Mouse (Mus musculus) hindbrain, postnatal 0 days (tissue): ENCODE measurements around the gene Bcl9. TPM values are rescaled to one million over a fixed set of nuclear protein-coding genes. Genes with fewer than 3 reads are reported as not detected.

ENCODE experiments used
- ATAC-seq: fragments of 200-750 bp; cut with Nextera tagmentation; 2 replicates; pipeline ENCODE4 v1.8.0; 2017; ENCODE audit warnings: mild to moderate bottlenecking, moderate TSS enrichment, moderate library complexity
- DNase-seq: peaks from one replicate; pipeline ENCODE4 v3.0.0-alpha.2; 2015; ENCODE audit warnings: low spot score
- H3K27ac ChIP-seq: fragments of 300-500 bp; sonication (generic); 2 replicates; pipeline ENCODE4 v1.5.1; 2014; ENCODE audit warnings: mild to moderate bottlenecking
- H3K27me3 ChIP-seq: fragments of 300-500 bp; sonication (generic); 2 replicates; pipeline ENCODE4 v1.6.1; 2014; ENCODE audit warnings: low read length, mixed read lengths; ENCODE audit not compliant: insufficient read depth
- H3K36me3 ChIP-seq: fragments of 300-500 bp; sonication (generic); 2 replicates; pipeline ENCODE4 v1.6.1; 2014; ENCODE audit warnings: low read length, mixed read lengths; ENCODE audit not compliant: insufficient read depth
- H3K4me1 ChIP-seq: fragments of 300-500 bp; sonication (generic); 2 replicates; pipeline ENCODE4 v1.6.1; 2014; ENCODE audit warnings: antibody characterized with exemption, low read length, mixed read lengths; ENCODE audit not compliant: insufficient read depth
- H3K4me2 ChIP-seq: fragments of 300-500 bp; sonication (generic); 2 replicates; pipeline ENCODE4 v1.6.1; 2014; ENCODE audit warnings: low read depth, mild to moderate bottlenecking, low read length, moderate library complexity, mixed read lengths
- H3K4me3 ChIP-seq: fragments of 300-500 bp; sonication (generic); 2 replicates; pipeline ENCODE4 v1.5.1; 2014; ENCODE audit warnings: low read length
- H3K9ac ChIP-seq: fragments of 300-500 bp; sonication (generic); replicated peaks from 2 replicates; pipeline ENCODE4 v1.6.1; 2014; ENCODE audit warnings: mild to moderate bottlenecking, low read length, moderate library complexity, mixed read lengths
- H3K9me3 ChIP-seq: fragments of 300-500 bp; sonication (generic); 2 replicates; pipeline ENCODE4 v1.6.1; 2016; ENCODE audit warnings: low read length, mixed read lengths
- CTCF ChIP-seq: IDR thresholded peaks from 2 replicates; pipeline ENCODE4 v1.5.1; 2016; ENCODE audit warnings: antibody characterized with exemption, control low read depth, low read depth
- WGBS: fragments of 180-500 bp; shearing (Covaris S2); extraction: QIAGEN DNeasy Blood & Tissue Kit; methylation state at CpG from one replicate; pipeline ENCODE4 v1.1.7; 2014; 5-methylcytosine and 5-hydroxymethylcytosine counted together
- polyA plus RNA-seq: library from polyadenylated mRNA; unstranded; fragments of >200 nt; fragmentation: Nextera tagmentation; extraction: Ambion mirVana; gene quantifications from 2 replicates; pipeline ENCODE4 v1.2.1, GENCODE M21; 2015
- total RNA-seq: library from RNA; depleted of rRNA; stranded (reverse); fragments of >200 nt; gene quantifications from 2 replicates; pipeline ENCODE4 v1.2.3, GENCODE M21; 2014

Bcl9 gene
- total and polyA plus RNA-seq, 2 experiments from 2014 or later = 30.3 to 53.8 TPM

DNA sequence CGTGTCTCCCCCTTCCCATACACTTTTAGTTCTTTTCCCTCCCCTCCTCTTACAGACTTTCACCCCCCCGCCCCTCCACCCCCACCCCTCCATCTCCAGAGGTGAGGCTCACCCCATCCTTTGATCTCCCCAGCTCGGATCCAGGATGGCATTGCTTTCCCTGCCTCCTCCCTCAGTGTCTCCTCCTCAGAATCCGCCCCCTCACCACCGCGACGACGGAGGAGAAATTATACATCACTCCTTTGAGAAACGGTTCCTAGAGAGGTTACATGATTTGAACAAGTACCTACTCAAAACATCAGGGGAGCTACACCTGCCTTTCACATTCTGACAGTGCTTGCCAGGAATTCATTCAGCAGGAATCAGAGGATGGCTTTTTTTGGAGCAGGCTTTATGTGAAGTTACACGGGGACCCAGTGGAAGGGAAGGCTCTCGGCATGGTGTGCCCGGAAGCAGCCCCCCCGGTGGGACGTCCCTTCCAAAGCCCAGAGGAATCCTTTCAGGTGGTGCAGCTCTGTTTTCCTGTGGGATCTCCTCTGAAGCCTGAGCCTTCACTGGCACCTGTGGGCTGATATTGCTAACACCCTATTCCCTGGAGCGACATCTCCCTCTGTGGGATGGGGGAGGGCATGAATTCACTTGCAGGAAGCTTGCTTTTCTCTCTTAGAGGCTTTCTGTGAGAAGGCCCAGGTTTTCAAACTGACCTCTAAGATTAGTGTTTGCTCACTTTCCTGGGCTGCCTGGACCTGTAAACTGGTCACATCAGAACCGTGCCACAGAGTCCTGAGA lies 12.2 kb upstream of the Bcl9 start:
- H3K4me2 ChIP-seq = peak overlapping the region; percentile 47
- H3K36me3 ChIP-seq = no peaks in the 10 kb centered on the region
- no peaks in the 10 kb centered on the region for H3K27me3 ChIP-seq
- peak overlapping the region; percentile 16 for H3K4me3 ChIP-seq
- no peaks in the 10 kb centered on the region for H3K9me3 ChIP-seq
- ATAC-seq (no peak), DNase-seq (no peak)
- H3K4me1 ChIP-seq = peaks cover 15% of the 10 kb centered on the region
- H3K27ac ChIP-seq = no peak overlapping the region
- no peak for TF ChIP-seq CTCF
- no peak overlapping the region for H3K9ac ChIP-seq
- 10% methylated on average over 15 of the region's 16 CpGs for WGBS

DNA sequence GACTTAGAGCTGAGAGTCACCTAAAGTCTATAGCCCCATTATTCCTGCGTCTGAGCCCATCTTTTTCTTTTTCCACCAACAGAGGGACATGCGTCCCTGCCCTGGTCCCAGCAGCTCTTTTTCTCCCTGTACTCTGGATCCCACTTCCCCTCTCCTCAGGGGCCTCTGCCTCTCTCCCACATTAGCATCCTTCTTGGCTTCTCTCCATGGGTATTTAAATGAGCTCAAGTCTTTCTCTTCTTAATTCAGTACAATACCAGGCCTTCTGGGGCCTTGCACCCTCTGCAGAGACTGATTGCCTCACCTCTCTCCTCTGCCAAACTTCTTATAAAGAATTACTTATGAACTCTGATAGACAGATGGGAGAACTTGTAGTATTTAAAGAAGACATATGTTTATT lies 10.7 kb upstream of the Bcl9 start:
- DNase-seq = peak; percentile 67
- TF ChIP-seq CTCF = no peak; the same call in 1 of the 2 replicates
- H3K27ac ChIP-seq = no peak overlapping the region
- WGBS = 28% methylated on average over 2 of the region's 2 CpGs
- no peaks in the 10 kb centered on the region for H3K36me3 ChIP-seq
- ATAC-seq = peak; percentile 43
- no peaks in the 10 kb centered on the region for H3K27me3 ChIP-seq
- no peak overlapping the region for H3K9ac ChIP-seq
- no peak overlapping the region for H3K4me2 ChIP-seq
- H3K4me1 ChIP-seq = peaks cover 15% of the 10 kb centered on the region
- no peak overlapping the region for H3K4me3 ChIP-seq
- H3K9me3 ChIP-seq = no peaks in the 10 kb centered on the region

DNA sequence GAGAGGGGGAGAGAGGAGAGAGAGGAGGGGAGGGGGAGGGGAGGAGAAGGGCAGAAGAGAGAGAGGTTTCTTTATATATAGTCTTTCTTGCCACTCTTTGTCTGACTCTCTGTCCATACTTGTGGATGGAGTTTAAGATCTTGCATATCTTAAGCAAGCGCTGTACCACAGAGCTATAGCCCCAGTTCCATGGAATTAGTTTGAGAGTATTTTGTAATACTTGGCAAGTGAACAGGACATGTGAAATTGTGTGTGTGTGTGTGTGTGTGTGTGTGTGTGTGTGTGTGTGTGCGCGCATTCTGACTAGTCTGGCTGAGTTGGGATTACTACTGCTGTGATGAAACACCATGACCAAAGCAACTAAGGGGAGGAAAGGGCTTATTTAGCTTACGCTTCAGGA lies 8.2 kb upstream of the Bcl9 start:
- no peak overlapping the region for H3K4me2 ChIP-seq
- DNase-seq (no peak), ATAC-seq (no peak)
- H3K27ac ChIP-seq = no peak overlapping the region
- peaks cover 10% of the 10 kb centered on the region; the same call in 1 of the 2 replicates for H3K4me1 ChIP-seq
- H3K36me3 ChIP-seq = no peaks in the 10 kb centered on the region
- no peaks in the 10 kb centered on the region for H3K9me3 ChIP-seq
- no peak overlapping the region for H3K4me3 ChIP-seq
- TF ChIP-seq CTCF = no peak
- WGBS = 68% methylated on average over 4 of the region's 4 CpGs
- H3K9ac ChIP-seq = no peak overlapping the region
- no peaks in the 10 kb centered on the region for H3K27me3 ChIP-seq

DNA sequence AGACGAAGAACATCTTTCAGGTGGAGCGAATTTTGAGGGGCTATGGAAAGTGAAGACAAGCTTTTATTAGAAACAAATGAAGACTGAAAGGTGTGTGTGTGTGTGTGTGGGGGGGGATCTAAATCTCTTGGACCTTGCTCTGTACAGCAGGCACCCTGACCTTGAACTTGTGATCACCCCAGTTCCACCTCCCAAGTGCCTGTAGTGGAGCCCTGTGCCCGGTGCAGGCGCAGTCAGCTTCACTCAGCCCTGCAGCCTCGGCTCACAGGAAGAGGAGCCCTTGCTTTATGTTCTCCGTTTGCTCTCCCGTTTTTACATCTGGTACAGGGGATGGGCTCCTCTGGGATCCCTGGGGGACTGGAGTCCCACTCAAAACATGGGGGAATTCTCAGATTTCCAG lies 3.9 kb upstream of the Bcl9 start:
- TF ChIP-seq CTCF = no peak
- 64% methylated on average over 7 of the region's 7 CpGs for WGBS
- no peak overlapping the region for H3K4me2 ChIP-seq

DNA sequence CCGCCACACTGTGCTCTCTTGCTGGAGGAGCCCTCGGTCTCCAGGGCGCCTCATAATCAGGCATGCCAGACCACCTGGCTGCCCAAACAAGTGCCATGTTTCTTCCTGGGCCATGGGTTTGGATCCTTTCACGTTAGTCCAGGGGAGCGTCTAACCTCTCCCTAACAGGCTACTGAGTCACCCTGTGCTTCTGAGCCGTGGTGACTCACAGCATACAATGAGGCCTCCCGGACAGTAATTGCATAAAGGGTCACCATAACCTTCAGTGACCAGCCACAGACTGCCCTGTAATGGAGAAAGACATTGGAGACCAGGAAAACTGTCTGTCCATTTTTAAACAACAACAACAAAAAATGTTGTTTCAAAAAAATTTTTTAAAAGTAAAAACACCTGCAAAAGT lies 2.7 kb upstream of the Bcl9 start:
- H3K4me3 ChIP-seq = no peak overlapping the region
- 83% methylated on average over 7 of the region's 7 CpGs for WGBS
- DNase-seq (no peak), ATAC-seq (no peak)
- H3K9me3 ChIP-seq = no peaks in the 10 kb centered on the region
- H3K27ac ChIP-seq = no peak overlapping the region
- H3K36me3 ChIP-seq = no peaks in the 10 kb centered on the region
- TF ChIP-seq CTCF = no peak
- H3K4me2 ChIP-seq = no peak overlapping the region
- no peaks in the 10 kb centered on the region for H3K27me3 ChIP-seq
- peaks cover 7% of the 10 kb centered on the region for H3K4me1 ChIP-seq
- no peak overlapping the region for H3K9ac ChIP-seq

More for the DNA sequence above, 3.9 kb upstream of the Bcl9 start:
- no peaks in the 10 kb centered on the region for H3K36me3 ChIP-seq
- ATAC-seq (no peak), DNase-seq (no peak)
- no peaks in the 10 kb centered on the region for H3K9me3 ChIP-seq
- no peak overlapping the region for H3K4me3 ChIP-seq
- no peak overlapping the region for H3K27ac ChIP-seq
- H3K27me3 ChIP-seq = no peaks in the 10 kb centered on the region
- H3K4me1 ChIP-seq = peaks cover 3% of the 10 kb centered on the region; the same call in 1 of the 2 replicates
- no peak overlapping the region for H3K9ac ChIP-seq

DNA sequence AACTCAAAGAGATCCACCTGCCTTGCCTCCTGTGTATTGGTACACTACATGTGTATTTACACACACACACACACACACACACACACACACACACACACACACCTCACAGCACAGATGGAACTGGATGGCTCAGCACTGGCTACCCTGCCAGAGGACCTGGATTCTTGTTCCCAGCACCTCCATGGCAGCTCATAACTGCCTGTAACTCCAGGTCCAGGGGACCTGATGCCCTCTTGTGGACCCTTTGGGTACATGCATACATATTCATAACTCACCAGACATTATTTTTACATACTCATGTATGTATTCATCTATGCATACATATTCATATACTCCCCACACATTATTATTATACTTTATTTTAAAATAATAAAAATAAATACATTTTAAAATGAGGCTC lies 2.2 kb upstream of the Bcl9 start:
- no peaks in the 10 kb centered on the region for H3K36me3 ChIP-seq
- H3K27me3 ChIP-seq = no peaks in the 10 kb centered on the region
- H3K4me1 ChIP-seq = peaks cover 11% of the 10 kb centered on the region
- H3K9ac ChIP-seq = no peak overlapping the region
- no peak for DNase-seq
- H3K4me2 ChIP-seq = no peak overlapping the region
- TF ChIP-seq CTCF = peak; percentile 51
- no peak for ATAC-seq
- no peak overlapping the region for H3K27ac ChIP-seq
- no peaks in the 10 kb centered on the region for H3K9me3 ChIP-seq
- H3K4me3 ChIP-seq = no peak overlapping the region

DNA sequence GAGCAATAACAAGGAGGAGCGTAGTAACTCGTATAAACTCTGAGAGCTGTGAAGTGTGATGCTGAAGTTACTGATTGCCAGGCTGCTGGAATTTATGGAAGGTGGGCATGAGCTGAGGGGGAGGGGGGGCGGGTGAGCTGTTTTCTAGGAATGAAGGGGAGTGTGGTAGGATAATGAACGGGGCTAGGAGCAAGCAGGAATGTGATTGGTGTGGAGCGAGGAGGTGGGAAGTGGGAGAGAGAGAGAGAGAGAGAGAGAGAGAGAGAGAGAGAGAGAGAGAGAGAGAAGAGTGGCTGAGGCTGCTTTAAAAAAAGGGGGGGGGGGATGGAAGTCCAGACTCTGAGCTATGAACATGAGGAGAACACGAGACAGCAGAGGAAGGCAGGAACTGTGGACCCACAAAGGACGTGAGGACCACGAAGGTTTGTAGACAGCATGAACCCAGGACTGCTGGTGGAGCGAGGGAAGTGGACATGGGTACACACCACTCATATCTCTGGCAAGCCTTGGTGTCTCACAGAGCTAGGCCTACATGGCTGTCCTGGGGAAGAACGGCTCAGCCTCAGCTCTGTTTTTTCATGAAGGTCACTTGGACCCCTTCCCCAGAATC lies 1.2 kb upstream of the Bcl9 start:
- H3K4me2 ChIP-seq = peak overlapping the region; percentile 86
- no peaks in the 10 kb centered on the region for H3K36me3 ChIP-seq
- peak; percentile 22 for DNase-seq
- ATAC-seq = peak; percentile 46
- no peaks in the 10 kb centered on the region for H3K9me3 ChIP-seq
- H3K9ac ChIP-seq = no peak overlapping the region; the same call in 1 of the 2 replicates
- TF ChIP-seq CTCF = no peak
- peaks cover 15% of the 10 kb centered on the region for H3K4me1 ChIP-seq
- H3K4me3 ChIP-seq = peak overlapping the region; percentile 74; the same call in 1 of the 2 replicates
- peak overlapping the region; percentile 97 for H3K27ac ChIP-seq
- no peaks in the 10 kb centered on the region for H3K27me3 ChIP-seq
- WGBS = 26% methylated on average over 10 of the region's 10 CpGs
